Mouse (Mus musculus) urinary bladder, adult 2 months (tissue): Measurements from ENCODE around the gene Wdhd1. TPM values are rescaled to one million over a fixed set of nuclear protein-coding genes. Genes with fewer than 3 reads are reported as not detected.

Experiments used
- DNase-seq: peaks from one replicate; pipeline ENCODE4 v3.0.0; 2022; ENCODE audit warnings: low spot score
- polyA plus RNA-seq: library from polyadenylated mRNA; depleted of rRNA; stranded (reverse); fragments of >200 nt; gene quantifications from 2 replicates; pipeline ENCODE4 v1.2.3, GENCODE M21; 2012

Gene Wdhd1
- polyA plus RNA-seq, 1 experiment: 4.2 TPM

GRCm38 (mm10) chr14:47281535-47281934, 4.9 kb upstream of the Wdhd1 start:
- no peak for DNase-seq

- DNase-seq: no peak
Measured at GRCm38 (mm10) chr14:47279058-47279457, 2.4 kb upstream of the Wdhd1 start.

- DNase-seq: no peak
Measured at GRCm38 (mm10) chr14:47276036-47276603, 537 bp downstream of the Wdhd1 start.

GRCm38 (mm10) chr14:47275417-47275816, 1.2 kb downstream of the Wdhd1 start:
- no peak for DNase-seq

GRCm38 (mm10) chr14:47273751-47274150, 2.9 kb downstream of the Wdhd1 start:
- no peak for DNase-seq

GRCm38 (mm10) chr14:47269706-47270105, 7.0 kb downstream of the Wdhd1 start:
- DNase-seq: no peak

GRCm38 (mm10) chr14:47269056-47269455, 7.6 kb downstream of the Wdhd1 start:
- no peak for DNase-seq

- no peak for DNase-seq
Measured at GRCm38 (mm10) chr14:47265829-47266228, 10.8 kb downstream of the Wdhd1 start.

- DNase-seq: no peak
Measured at GRCm38 (mm10) chr14:47264866-47265265, 11.8 kb downstream of the Wdhd1 start.

- no peak for DNase-seq
Measured at GRCm38 (mm10) chr14:47249839-47250238, 26.8 kb downstream of the Wdhd1 start.

GRCm38 (mm10) chr14:47242753-47243152, 33.9 kb downstream of the Wdhd1 start:
- DNase-seq: no peak

- no peak for DNase-seq
Measured at GRCm38 (mm10) chr14:47241046-47241445, 35.6 kb downstream of the Wdhd1 start.

GRCm38 (mm10) chr14:47240600-47240999, 36.1 kb downstream of the Wdhd1 start:
- no peak for DNase-seq

GRCm38 (mm10) chr14:47237286-47237685, 39.4 kb downstream of the Wdhd1 start:
- DNase-seq: no peak

GRCm38 (mm10) chr14:47236491-47236890, 40.2 kb downstream of the Wdhd1 start:
- DNase-seq: no peak

GRCm38 (mm10) chr14:47234526-47235250, 42.0 kb downstream of the Wdhd1 start:
- no peak for DNase-seq

- DNase-seq: no peak
Measured at GRCm38 (mm10) chr14:47234032-47234431, 42.6 kb downstream of the Wdhd1 start.

GRCm38 (mm10) chr14:47233602-47234001, 43.1 kb downstream of the Wdhd1 start:
- DNase-seq: no peak

- DNase-seq: no peak
Measured at GRCm38 (mm10) chr14:47229796-47230376, 46.8 kb downstream of the Wdhd1 start.

GRCm38 (mm10) chr14:47225931-47226330, 50.7 kb downstream of the Wdhd1 start:
- no peak for DNase-seq

GRCm38 (mm10) chr14:47224476-47225325, 52.0 kb downstream of the Wdhd1 start:
- no peak for DNase-seq
